Mouse (Mus musculus) embryonic facial prominence, embryonic 12.5 days (tissue): Measurements from ENCODE around the gene Cct8. TPM values are rescaled to one million over a fixed set of nuclear protein-coding genes. Genes with fewer than 3 reads are reported as not detected.
"Not testable (repeated sequence)": the region's sequence is repeated elsewhere in the genome, so short reads cannot be mapped to it uniquely, and the experiment has no call there.

Experiments used
- ATAC-seq: fragments of 200-750 bp; cut with Nextera tagmentation; 2 replicates; pipeline ENCODE4 v1.8.0; 2017; ENCODE audit not compliant: insufficient number of reproducible peaks, insufficient read depth, low FRiP score, low TSS enrichment
- H3K27ac ChIP-seq: fragments of 300-500 bp; sonication (generic); 2 replicates; pipeline ENCODE4 v1.5.1; 2016; ENCODE audit warnings: mild to moderate bottlenecking
- H3K27me3 ChIP-seq: fragments of 300-500 bp; sonication (generic); 2 replicates; pipeline ENCODE4 v1.6.1; 2016; ENCODE audit warnings: mild to moderate bottlenecking, moderate library complexity
- H3K36me3 ChIP-seq: fragments of 300-500 bp; sonication (generic); 2 replicates; pipeline ENCODE4 v1.6.1; 2016; ENCODE audit warnings: mild to moderate bottlenecking
- H3K4me1 ChIP-seq: fragments of 300-500 bp; sonication (generic); 2 replicates; pipeline ENCODE4 v1.6.1; 2016
- H3K4me2 ChIP-seq: fragments of 300-500 bp; sonication (generic); replicated peaks from 2 replicates; pipeline ENCODE4 v1.6.1; 2016; ENCODE audit warnings: mild to moderate bottlenecking, moderate library complexity
- H3K4me3 ChIP-seq: fragments of 300-500 bp; sonication (generic); 2 replicates; pipeline ENCODE4 v1.5.1; 2016; ENCODE audit warnings: mild to moderate bottlenecking
- H3K9ac ChIP-seq: fragments of 300-500 bp; sonication (generic); 2 replicates; pipeline ENCODE4 v1.6.1; 2016; ENCODE audit warnings: mild to moderate bottlenecking, moderate library complexity
- H3K9me3 ChIP-seq: fragments of 300-500 bp; sonication (generic); 2 replicates; pipeline ENCODE4 v1.6.1; 2016; ENCODE audit warnings: mild to moderate bottlenecking, moderate library complexity
- WGBS: fragments of 180-500 bp; shearing (Covaris S2); methylation state at CpG from one replicate; pipeline ENCODE4 v1.1.7; 2016; 5-methylcytosine and 5-hydroxymethylcytosine counted together
- polyA plus RNA-seq: library from polyadenylated mRNA; unstranded; fragments of >200 nt; fragmentation: Nextera tagmentation; extraction: Ambion mirVana; gene quantifications from 2 replicates; pipeline ENCODE4 v1.2.1, GENCODE M21; 2016

Cct8 gene
- polyA plus RNA-seq, 1 experiment from 2014 or later = 511 TPM

DNA sequence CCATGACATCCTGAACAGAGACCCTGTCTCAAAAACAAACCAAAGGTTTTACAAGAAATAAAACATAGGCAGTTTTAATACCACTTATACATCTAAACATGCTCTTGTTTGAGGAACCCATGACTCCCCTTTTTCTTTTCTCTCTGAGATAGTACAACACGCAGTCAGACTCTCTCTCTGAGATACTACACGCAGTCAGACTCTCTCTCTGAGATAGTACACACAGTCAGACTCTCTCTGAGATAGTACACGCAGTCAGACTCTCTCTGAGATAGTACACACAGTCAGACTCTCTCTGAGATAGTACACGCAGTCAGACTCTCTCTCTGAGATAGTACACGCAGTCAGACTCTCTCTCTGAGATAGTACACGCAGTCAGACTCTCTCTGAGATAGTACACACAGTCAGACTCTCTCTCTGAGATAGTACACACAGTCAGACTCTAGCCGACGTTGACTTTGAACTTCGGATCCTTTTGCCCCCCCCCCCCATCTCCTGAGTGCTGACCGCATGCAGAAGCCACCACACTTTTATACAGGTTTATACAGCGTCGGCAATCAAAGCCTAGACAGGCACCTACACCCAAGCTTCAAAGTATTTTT lies 3.4 kb downstream of the Cct8 start:
- not testable (repeated sequence) for H3K4me3 ChIP-seq, H3K27ac ChIP-seq, H3K9me3 ChIP-seq, H3K4me1 ChIP-seq, H3K9ac ChIP-seq, H3K4me2 ChIP-seq, ATAC-seq, H3K27me3 ChIP-seq
- H3K36me3 ChIP-seq = peaks cover 67% of the 10 kb centered on the region
- 95% methylated on average over 12 of the region's 12 CpGs for WGBS

DNA sequence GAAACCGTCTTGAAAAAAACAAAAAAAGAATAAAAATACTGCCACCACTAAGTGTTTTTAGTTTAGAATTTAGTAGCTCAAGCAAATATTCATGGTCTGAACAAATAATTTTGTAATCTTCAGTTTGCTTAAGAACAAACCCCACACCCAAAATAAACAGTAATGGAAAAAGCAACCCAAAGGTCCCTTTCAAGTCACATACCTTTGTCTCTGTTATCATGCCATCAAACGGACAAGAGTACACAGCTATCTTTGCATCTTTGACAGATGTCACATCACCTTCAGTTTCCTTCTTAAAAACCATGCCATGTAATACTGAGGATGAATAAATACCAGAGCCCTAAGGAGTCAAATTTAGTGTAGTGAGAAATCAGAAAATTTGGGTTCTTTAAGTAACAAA lies 7.1 kb downstream of the Cct8 start:
- Histone ChIP-seq H3K4me3 (no peak overlapping the region), H3K4me2 (no peak overlapping the region), H3K9ac (no peak overlapping the region), H3K27me3 (no peaks in the 10 kb centered on the region), H3K4me1 (no peaks in the 10 kb centered on the region), H3K9me3 (no peaks in the 10 kb centered on the region), H3K36me3 (peaks cover 96% of the 10 kb centered on the region), H3K27ac (no peak overlapping the region)
- ATAC-seq = no peak
- WGBS = 83% methylated on average over 2 of the region's 2 CpGs

DNA sequence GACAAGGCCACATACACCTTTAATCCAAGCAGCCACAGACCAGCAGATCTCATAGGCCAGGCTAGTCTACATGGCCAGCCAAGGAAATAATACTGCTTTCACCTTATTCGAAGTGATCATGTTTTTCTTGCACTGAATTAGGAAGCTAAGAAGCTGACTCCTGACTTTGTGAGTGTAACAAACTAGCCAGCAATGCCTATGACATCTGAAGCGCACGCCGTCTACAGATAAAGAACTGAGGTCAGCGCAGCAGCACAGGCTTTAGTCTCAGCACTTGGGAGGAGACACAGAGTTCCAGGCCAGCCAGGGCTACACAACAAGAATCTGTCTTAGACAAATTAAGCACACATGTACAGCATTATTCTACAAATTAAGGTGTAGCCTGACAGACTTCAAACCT lies 8.9 kb downstream of the Cct8 start:
- peaks cover 93% of the 10 kb centered on the region for H3K36me3 ChIP-seq

DNA sequence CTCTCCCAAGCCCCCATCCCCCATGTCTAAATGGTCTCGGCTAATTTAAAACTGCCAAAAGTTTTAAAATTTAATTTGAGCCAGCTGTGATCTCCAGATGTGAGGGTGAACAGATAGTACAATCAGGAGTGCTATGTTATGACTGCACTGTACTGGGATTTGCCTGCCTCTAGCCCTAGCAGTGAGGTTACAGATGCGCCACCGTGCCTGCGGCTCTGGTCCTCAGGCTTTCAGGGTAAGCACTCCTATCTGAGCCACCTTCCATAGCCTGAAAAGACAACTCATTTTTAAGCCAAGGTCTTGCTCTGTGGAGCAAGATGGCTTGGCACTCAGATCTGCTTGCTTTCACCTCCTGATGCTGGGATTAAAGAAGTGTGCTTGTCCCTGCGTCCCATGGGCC lies 11.3 kb downstream of the Cct8 start:
- ATAC-seq = no peak
- H3K4me2 ChIP-seq = no peak overlapping the region
- no peaks in the 10 kb centered on the region for H3K9me3 ChIP-seq
- H3K4me1 ChIP-seq = no peaks in the 10 kb centered on the region
- H3K27me3 ChIP-seq = no peaks in the 10 kb centered on the region
- no peak overlapping the region for H3K9ac ChIP-seq
- H3K27ac ChIP-seq = no peak overlapping the region
- H3K36me3 ChIP-seq = peaks cover 77% of the 10 kb centered on the region
- WGBS = 76% methylated on average over 5 of the region's 5 CpGs
- no peak overlapping the region for H3K4me3 ChIP-seq

More for the DNA sequence above, 8.9 kb downstream of the Cct8 start:
- Histone ChIP-seq H3K9me3 (no peaks in the 10 kb centered on the region), H3K27me3 (no peaks in the 10 kb centered on the region), H3K4me1 (no peaks in the 10 kb centered on the region), H3K4me2 (no peak overlapping the region), H3K4me3 (no peak overlapping the region), H3K9ac (no peak overlapping the region), H3K27ac (no peak overlapping the region)
- 95% methylated on average over 5 of the region's 5 CpGs for WGBS
- ATAC-seq = no peak

DNA sequence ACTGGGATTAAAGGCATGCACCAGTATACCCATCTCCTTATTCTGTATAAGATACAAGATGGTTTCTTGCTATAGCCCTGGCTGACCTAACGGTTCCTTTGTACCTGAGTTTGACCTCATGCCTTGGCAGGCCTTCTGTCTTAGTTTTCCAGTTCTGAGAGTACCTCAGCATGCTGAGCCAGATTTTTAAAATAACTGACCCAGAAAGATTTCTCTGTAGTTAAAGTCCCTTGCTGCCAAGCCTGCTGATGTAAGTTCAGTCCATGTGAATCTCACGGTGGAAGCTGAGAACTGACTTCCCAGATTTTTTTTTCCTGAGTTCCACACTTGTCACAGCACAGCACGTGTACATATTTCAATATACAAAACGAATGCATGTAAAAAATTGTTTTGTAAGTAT lies 25.1 kb downstream of the Cct8 start:
- Histone ChIP-seq H3K9ac (no peak overlapping the region), H3K27me3 (no peaks in the 10 kb centered on the region), H3K9me3 (no peaks in the 10 kb centered on the region), H3K4me2 (no peak overlapping the region), H3K27ac (no peak overlapping the region), H3K4me1 (no peaks in the 10 kb centered on the region), H3K36me3 (peaks cover 68% of the 10 kb centered on the region), H3K4me3 (no peak overlapping the region)
- WGBS = 91% methylated on average over 4 of the region's 4 CpGs
- ATAC-seq = no peak

DNA sequence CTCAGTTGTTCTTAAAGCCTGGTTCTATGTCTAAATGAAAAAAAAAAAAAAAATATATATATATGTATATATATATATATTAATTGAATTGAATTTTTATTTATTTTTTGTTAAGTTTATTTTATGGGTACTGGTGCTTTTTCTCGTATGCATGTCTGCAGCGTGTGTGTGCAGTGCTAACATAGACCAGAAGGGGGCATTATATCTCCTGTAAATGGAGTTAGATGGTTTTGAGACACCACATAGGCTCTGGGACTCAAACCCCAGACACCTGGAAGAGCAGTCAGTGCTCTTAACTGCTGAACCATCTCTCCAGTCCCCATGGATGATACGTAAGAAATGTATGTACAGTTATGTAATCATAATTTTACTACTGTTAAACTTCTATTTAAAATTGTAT lies 36.9 kb downstream of the Cct8 start:
- 92% methylated on average over 3 of the region's 3 CpGs for WGBS
- no peak for ATAC-seq
- Histone ChIP-seq H3K27ac (no peak overlapping the region), H3K9ac (no peak overlapping the region), H3K9me3 (no peaks in the 10 kb centered on the region), H3K4me3 (no peak overlapping the region), H3K4me1 (peaks cover 10% of the 10 kb centered on the region), H3K4me2 (no peak overlapping the region), H3K36me3 (peaks cover 20% of the 10 kb centered on the region), H3K27me3 (no peaks in the 10 kb centered on the region)

DNA sequence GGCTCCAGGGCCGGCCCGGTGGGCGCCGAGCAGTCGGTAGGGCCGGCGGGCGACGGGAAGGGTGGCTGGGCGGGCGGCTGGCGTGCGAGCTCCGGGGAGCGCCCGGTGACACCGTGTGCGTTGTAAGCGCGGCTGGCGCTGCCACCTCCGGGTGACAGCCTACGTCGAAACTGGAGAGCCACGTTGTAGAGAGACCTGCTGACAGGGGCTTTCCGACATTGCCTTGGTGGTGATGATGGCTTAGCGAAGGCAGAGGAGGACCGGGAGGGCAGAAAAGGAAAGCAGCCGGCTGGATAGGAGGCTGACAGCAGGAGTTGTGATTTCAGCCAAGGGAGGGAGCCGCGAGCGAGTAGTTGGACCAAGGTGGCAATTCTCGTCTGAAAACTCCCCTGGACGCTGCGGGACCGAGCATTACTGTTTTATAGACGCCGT lies 40.5 kb downstream of the Cct8 start:
- Histone ChIP-seq H3K4me1 (peaks cover 10% of the 10 kb centered on the region), H3K27ac (peak overlapping the region; percentile 73), H3K9ac (peak overlapping the region; percentile 91), H3K27me3 (no peaks in the 10 kb centered on the region), H3K9me3 (no peaks in the 10 kb centered on the region), H3K4me2 (peak overlapping the region; percentile 87), H3K36me3 (peaks cover 3% of the 10 kb centered on the region; the same call in 1 of the 2 replicates), H3K4me3 (peak overlapping the region; percentile 96)
- WGBS = under 1% methylated on average over 35 of the region's 38 CpGs
- no peak; the same call in 1 of the 2 replicates for ATAC-seq

DNA sequence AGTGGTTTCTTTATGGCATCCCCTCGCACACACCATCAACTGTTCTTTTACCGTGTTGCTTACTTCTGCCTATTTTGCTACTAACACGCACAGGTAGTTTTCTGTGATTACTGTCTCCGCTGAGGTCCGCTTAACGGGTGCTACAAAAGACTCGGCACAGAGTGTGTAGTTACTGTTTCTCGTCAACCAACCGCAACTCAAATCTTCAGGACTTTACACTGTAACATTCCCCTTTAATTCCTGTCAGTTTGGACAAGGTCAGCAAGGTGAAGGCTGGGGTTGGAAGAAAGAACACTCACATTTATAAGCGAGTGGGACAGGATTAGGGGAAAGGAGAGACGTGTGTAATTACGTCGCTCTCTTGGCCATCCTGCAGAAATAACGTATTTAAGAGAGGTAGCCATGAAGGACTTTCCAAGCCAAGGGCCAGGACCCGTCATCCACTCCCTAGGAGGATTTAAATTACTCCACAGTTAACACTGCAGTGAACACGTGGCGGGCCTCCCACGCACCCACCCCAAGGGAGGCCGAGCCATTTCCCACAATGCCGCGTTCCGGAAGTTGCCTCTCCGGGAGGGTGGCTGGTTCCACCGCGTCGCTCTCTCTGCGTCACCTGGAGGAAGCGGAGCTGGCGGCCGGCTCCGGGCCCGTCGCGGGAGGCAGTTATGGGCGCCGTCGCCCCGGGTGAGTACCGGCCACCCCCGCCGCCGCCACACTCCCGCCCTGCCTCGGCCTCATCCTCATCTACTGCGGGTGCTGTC lies 41.1 kb downstream of the Cct8 start, which contains the start of gene Usp16:
TSS of gene Usp16 (plus strand) at position 285 of the 761 bp plus-strand sequence.
- Histone ChIP-seq H3K4me2 (peak within 1 kb of the TSS; percentile 87), H3K4me3 (peak within 1 kb of the TSS; percentile 96), H3K36me3 (no peaks in the 10 kb centered on the region), H3K9ac (peak within 1 kb of the TSS; percentile 91), H3K27me3 (no peaks in the 10 kb centered on the region), H3K4me1 (peaks cover 10% of the 10 kb centered on the region), H3K9me3 (no peaks in the 10 kb centered on the region), H3K27ac (peak within 1 kb of the TSS; percentile 73)
- ATAC-seq = peak; percentile 94
- 8% methylated on average over 45 of the region's 45 CpGs for WGBS

DNA sequence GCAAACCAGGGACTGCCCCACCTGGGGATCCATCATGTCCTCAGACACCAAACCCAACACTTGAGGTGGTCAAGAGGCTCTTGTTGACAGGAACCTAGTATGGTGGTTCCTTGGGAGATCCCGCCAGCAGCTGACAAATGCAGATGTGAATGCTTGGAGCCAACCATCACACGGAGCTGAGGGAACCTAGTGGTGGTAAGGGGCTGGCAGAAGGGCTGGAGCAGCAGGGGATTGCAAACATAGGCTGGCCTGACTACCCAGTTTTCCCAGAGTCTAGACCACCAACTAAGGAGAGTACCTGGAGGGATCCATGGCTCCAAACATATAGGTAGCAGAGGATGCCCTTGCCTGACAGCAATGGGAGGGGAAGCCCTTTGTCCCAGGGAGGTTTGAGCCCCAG lies 42.4 kb downstream of the Cct8 start:
- H3K4me2 ChIP-seq = no peak overlapping the region
- no peak for ATAC-seq
- H3K4me3 ChIP-seq = no peak overlapping the region
- WGBS = 86% methylated on average over 2 of the region's 2 CpGs
- peaks cover 10% of the 10 kb centered on the region for H3K4me1 ChIP-seq
- no peaks in the 10 kb centered on the region for H3K36me3 ChIP-seq
- H3K9me3 ChIP-seq = no peaks in the 10 kb centered on the region
- H3K27me3 ChIP-seq = no peaks in the 10 kb centered on the region
- H3K27ac ChIP-seq = no peak overlapping the region
- no peak overlapping the region for H3K9ac ChIP-seq

DNA sequence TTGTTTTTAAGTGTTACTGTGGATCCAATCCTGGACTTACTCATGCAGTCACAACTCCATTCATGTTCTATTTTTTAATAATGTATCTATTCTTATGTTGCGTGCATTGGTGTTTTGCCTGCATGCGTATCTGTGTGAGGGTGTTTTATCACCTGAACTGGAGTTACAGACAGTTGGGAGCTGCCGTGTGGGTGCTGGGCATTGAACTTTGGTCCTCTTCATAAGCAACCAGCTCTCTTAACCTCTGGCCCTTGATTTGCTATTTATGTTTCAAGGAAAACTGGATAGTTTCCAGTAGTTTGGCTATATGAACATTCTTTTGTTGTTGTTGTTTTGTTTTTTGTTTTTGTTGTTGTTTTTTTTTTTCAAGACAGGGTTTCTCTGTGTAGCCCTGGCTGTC lies 50.1 kb downstream of the Cct8 start:
- Histone ChIP-seq H3K4me1 (peaks cover 6% of the 10 kb centered on the region; the same call in 1 of the 2 replicates), H3K36me3 (no peaks in the 10 kb centered on the region), H3K4me2 (no peak overlapping the region), H3K9me3 (no peaks in the 10 kb centered on the region), H3K4me3 (no peak overlapping the region), H3K27ac (no peak overlapping the region), H3K9ac (no peak overlapping the region), H3K27me3 (no peaks in the 10 kb centered on the region)
- 93% methylated on average over 3 of the region's 3 CpGs for WGBS
- ATAC-seq = no peak

DNA sequence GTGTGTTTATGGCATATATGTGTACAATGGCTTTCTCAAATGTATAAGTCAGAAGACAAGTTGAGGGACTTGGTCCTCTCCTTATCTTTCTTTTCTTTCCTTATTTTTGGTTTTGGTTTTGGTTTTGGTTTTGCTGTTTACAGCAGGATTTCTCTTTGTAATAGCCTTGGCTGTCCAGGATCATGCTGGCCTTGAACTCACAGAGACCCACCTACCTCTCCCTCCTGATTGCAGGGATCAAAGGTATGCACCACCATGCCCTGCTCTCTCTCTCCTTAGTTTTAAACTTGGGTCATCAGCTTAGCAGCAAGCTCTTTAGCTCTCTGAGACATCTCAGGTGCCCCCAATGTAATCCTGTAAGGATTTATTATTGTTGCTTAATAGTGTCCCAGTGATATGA lies 50.6 kb downstream of the Cct8 start:
- Histone ChIP-seq H3K9me3 (no peaks in the 10 kb centered on the region), H3K4me1 (peaks cover 6% of the 10 kb centered on the region; the same call in 1 of the 2 replicates), H3K36me3 (no peaks in the 10 kb centered on the region), H3K4me3 (no peak overlapping the region), H3K4me2 (no peak overlapping the region), H3K9ac (no peak overlapping the region), H3K27me3 (no peaks in the 10 kb centered on the region), H3K27ac (no peak overlapping the region)
- no peak for ATAC-seq

DNA sequence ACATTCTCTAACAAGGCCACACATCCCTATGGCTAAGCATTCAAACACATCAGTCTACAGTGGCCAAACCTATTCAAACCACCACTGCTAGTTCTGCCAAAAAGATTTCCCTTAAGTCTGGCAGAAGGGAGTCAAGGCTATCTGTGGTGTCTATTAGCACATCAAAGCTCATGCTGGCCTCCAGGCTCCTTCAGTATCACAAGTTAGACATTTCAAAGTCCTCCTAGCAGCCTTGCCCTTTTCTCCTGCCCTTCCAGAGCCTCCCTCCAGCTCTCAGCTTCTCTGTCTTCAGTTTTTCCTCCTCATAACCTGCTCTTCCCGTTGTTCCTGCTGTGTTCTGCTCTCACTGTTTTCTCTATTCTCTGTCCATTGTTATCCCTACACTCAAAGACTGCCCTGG lies 51.6 kb downstream of the Cct8 start:
- no peak for ATAC-seq
- peaks cover 6% of the 10 kb centered on the region; the same call in 1 of the 2 replicates for H3K4me1 ChIP-seq
- no peaks in the 10 kb centered on the region for H3K27me3 ChIP-seq
- 46% methylated on average over 1 of the region's 1 CpGs for WGBS
- H3K27ac ChIP-seq = no peak overlapping the region
- H3K36me3 ChIP-seq = no peaks in the 10 kb centered on the region
- no peak overlapping the region for H3K4me2 ChIP-seq
- no peak overlapping the region for H3K9ac ChIP-seq
- H3K4me3 ChIP-seq = no peak overlapping the region
- H3K9me3 ChIP-seq = no peaks in the 10 kb centered on the region
